20 mouse cellular contexts compared by ENCODE assay signal in genomic region chr3:28007684-28008083, GRCm38 (mm10).
DNase-seq lines count a peak whose midpoint lies in the region; ATAC-seq and TF ChIP-seq lines count a peak whose summit lies in the region.
"Had no signal": no experiment of that assay in that cellular context is flagged by ENCODE, and none has a peak within 500 bp of the region (broad histone marks: within the 10 kb centered on the region; RNA-seq: fewer than 3 reads in every experiment).

No protein-coding gene starts in this region.

- H3K4me3 ChIP-seq in liver, adult 2 months (ENCODE audit: insufficient read depth, low read depth, low read length): no peak overlapping the region
- no peak overlapping the region for H3K4me3 ChIP-seq in bone marrow macrophage, adult 2 months (ENCODE audit: insufficient read depth, low read length)
- H3K4me3 ChIP-seq in midbrain, embryonic 10.5 days: no peak overlapping the region
- H3K4me3 ChIP-seq: embryonic facial prominence, embryonic 15.5 days; forebrain, embryonic 10.5 days; intestine, embryonic 15.5 days; limb, embryonic 13.5 days had no signal

- no peak overlapping the region for H3K9ac ChIP-seq in liver, adult 2 months (ENCODE audit: low read depth, low read length)
- H3K9ac ChIP-seq: embryonic facial prominence, embryonic 15.5 days; hindbrain, embryonic 14.5 days; intestine, embryonic 15.5 days; limb, embryonic 13.5 days had no signal

- 92% methylated on average over 11 of the region's 11 CpGs for WGBS in liver, adult 2 months
- WGBS in midbrain, embryonic 10.5 days: 84% methylated on average over 11 of the region's 11 CpGs

- H3K9me3 ChIP-seq in midbrain, embryonic 10.5 days (replicated peaks): no peaks in the 10 kb centered on the region
- H3K9me3 ChIP-seq: embryonic facial prominence, embryonic 15.5 days; forebrain, embryonic 10.5 days; intestine, embryonic 15.5 days; limb, embryonic 13.5 days had no signal

- no peaks in the 10 kb centered on the region for H3K36me3 ChIP-seq in liver, adult 2 months (ENCODE audit: control insufficient read depth, insufficient read depth, low read length)
- no peaks in the 10 kb centered on the region for H3K36me3 ChIP-seq in midbrain, embryonic 10.5 days
- H3K36me3 ChIP-seq: embryonic facial prominence, embryonic 15.5 days; forebrain, embryonic 10.5 days; intestine, embryonic 15.5 days; limb, embryonic 13.5 days had no signal

- H3K79me2 ChIP-seq in liver, adult 2 months (ENCODE audit: control insufficient read depth, insufficient read depth, low read length): peaks cover 11% of the 10 kb centered on the region; the same call in 1 of the 2 replicates

- no peak overlapping the region for H3K27ac ChIP-seq in liver, adult 2 months (replicated peaks; ENCODE audit: insufficient read depth, low read depth, low read length)
- H3K27ac ChIP-seq in bone marrow macrophage, adult 2 months (ENCODE audit: insufficient read depth, low read depth, low read length): no peak overlapping the region
- no peak overlapping the region for H3K27ac ChIP-seq in midbrain, embryonic 10.5 days (replicated peaks)
- H3K27ac ChIP-seq: forebrain, embryonic 10.5 days; hindbrain, embryonic 14.5 days; intestine, embryonic 15.5 days; kidney, postnatal 0 days; limb, embryonic 13.5 days; macrophage had no signal

- TF ChIP-seq POLR2A in liver, adult 2 months (IDR thresholded peaks at IDR 0.05; ENCODE audit: extremely low read depth, insufficient read depth, low read length): no peak
- TF ChIP-seq POLR2A in bone marrow macrophage, adult 2 months (IDR thresholded peaks at IDR 0.05; ENCODE audit: borderline replicate concordance, low read depth, low read length): no peak

- H3K27me3 ChIP-seq in liver, adult 2 months (ENCODE audit: control insufficient read depth, insufficient read depth, low read length): no peaks in the 10 kb centered on the region
- H3K27me3 ChIP-seq in midbrain, embryonic 10.5 days (ENCODE audit: low read depth, poor library complexity, severe bottlenecking): no peaks in the 10 kb centered on the region
- H3K27me3 ChIP-seq: embryonic facial prominence, embryonic 15.5 days; intestine, embryonic 15.5 days; limb, embryonic 13.5 days had no signal

- ATAC-seq in megakaryocyte, adult 5-6 weeks (ENCODE audit: poor library complexity, severe bottlenecking): no peak
- ATAC-seq: activated CD4-positive, CD25-positive, alpha-beta regulatory T cell, adult 4 months; intestine, embryonic 15.5 days had no signal

- H3K4me1 ChIP-seq in liver, adult 2 months (ENCODE audit: control insufficient read depth, insufficient read depth, low read length): no peaks in the 10 kb centered on the region
- H3K4me1 ChIP-seq in bone marrow macrophage, adult 2 months (ENCODE audit: control insufficient read depth, insufficient read depth, low read length): peaks cover 16% of the 10 kb centered on the region
- no peaks in the 10 kb centered on the region for H3K4me1 ChIP-seq in midbrain, embryonic 10.5 days
- H3K4me1 ChIP-seq: embryonic facial prominence, embryonic 15.5 days; forebrain, embryonic 10.5 days; intestine, embryonic 15.5 days; limb, embryonic 13.5 days had no signal

- TF ChIP-seq CTCF in liver, adult 2 months (IDR thresholded peaks at IDR 0.05; ENCODE audit: low read depth, low read length): peak; percentile 51; the same call in 1 of the 2 replicates
- peak; percentile 15; the same call in 1 of the 2 replicates for TF ChIP-seq CTCF in bone marrow macrophage, adult 2 months (IDR thresholded peaks at IDR 0.05; ENCODE audit: low read depth, low read length)

- no peak for DNase-seq in liver, adult 2 months (ENCODE audit: extremely low read depth, low read depth, low spot score)
- DNase-seq in liver: no peak
- peak; percentile 42 for DNase-seq in thymus, postnatal 4 days
- no peak for DNase-seq in thymus, postnatal 0 days (ENCODE audit: low spot score)
- no peak for DNase-seq in midbrain, embryonic 10.5 days (ENCODE audit: low spot score)
- DNase-seq: adrenal gland, postnatal 14 days; cerebellum, adult 2 months; gastrocnemius, postnatal 14 days; spleen, adult 18-20 months; thymus, postnatal 14 days had no signal
